Mouse (Mus musculus): ENCODE measurements around the gene Map2k2. TPM values are rescaled to one million over a fixed set of nuclear protein-coding genes. Genes with fewer than 3 reads are reported as not detected.

The Map2k2 gene
- total and polyA plus RNA-seq, 3 experiments: 147 to 212 TPM; not detected in 1

GRCm38 (mm10) chr10:81143845-81144437 lies 38.2 kb downstream of the Map2k2 start (continued):
- TF ChIP-seq ETS1 (IDR thresholded peaks at IDR 0.05; ENCODE audit: low read depth, low read length): no peak

DNA sequence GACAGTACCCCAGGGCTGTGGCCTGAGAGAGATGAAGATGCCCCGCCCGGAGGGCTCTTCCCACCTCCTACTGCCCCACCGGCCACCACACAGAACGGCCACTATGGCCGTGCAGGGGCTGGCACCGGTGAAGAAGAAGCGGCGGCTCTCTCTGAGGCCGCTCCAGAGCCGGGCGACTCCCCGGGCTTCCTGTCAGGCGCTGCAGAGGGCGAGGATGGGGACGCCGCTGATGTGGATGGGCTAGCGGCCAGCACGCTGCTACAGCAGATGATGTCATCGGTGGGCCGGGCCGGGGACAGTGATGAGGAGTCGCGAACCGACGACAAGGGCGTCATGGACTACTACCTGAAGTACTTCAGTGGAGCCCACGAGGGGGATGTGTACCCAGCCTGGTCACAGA lies 39.0 kb downstream of the Map2k2 start:
- H3K79me2 ChIP-seq (ENCODE audit: control insufficient read depth, insufficient read depth, low read length, poor library complexity): peaks cover 73% of the 10 kb centered on the region
- H3K4me1 ChIP-seq (ENCODE audit: control insufficient read depth in 1 of 2, insufficient read depth in 2 of 2, low read length in 2 of 2): 0 out of 4 replicates have a peak, but pooled peaks cover 0 to 2% of the 10 kb centered on the region in 2 experiments
- H3K4me3 ChIP-seq (ENCODE audit: control insufficient read depth in 1 of 2, insufficient read depth in 1 of 2, low read depth in 2 of 2, low read length in 2 of 2): no peak overlapping the region
- no peak overlapping the region for H3K27ac ChIP-seq (ENCODE audit: control insufficient read depth, low read depth, low read length)
- H3K27me3 ChIP-seq (ENCODE audit: control insufficient read depth in 1 of 2, insufficient read depth in 2 of 2, low read length in 2 of 2): no peaks in the 10 kb centered on the region
- no peak overlapping the region for H3K9ac ChIP-seq (ENCODE audit: control insufficient read depth, low read depth, low read length, poor library complexity, severe bottlenecking)
- peaks cover 5 to 17% of the 10 kb centered on the region in 2 experiments for H3K36me3 ChIP-seq (ENCODE audit: control insufficient read depth in 1 of 2, insufficient read depth in 2 of 2, low read length in 2 of 2)
- TF ChIP-seq CHD1 (IDR thresholded peaks at IDR 0.05; ENCODE audit: low read depth, low read length) (no peak), KAT2A (conservative IDR thresholded peaks at IDR 0.05; ENCODE audit: low read depth, low read length) (no peak), ELF1 (IDR thresholded peaks at IDR 0.05; ENCODE audit: low read depth, low read length) (no peak), GABPA (IDR thresholded peaks at IDR 0.05; ENCODE audit: low read depth, low read length) (no peak), POLR2AphosphoS5 (IDR thresholded peaks at IDR 0.05; ENCODE audit: borderline replicate concordance, low read depth, low read length) (no peak), BHLHE40 (IDR thresholded peaks at IDR 0.05; ENCODE audit: borderline replicate concordance, low read depth, low read length) (no peak), MAZ (IDR thresholded peaks at IDR 0.05; ENCODE audit: low read depth, low read length) (no peak), E2F4 (IDR thresholded peaks at IDR 0.05; ENCODE audit: borderline replicate concordance, low read depth, low read length) (no peak), MYB (IDR thresholded peaks at IDR 0.05; ENCODE audit: low read depth, low read length) (no peak)
- DNase-seq (ENCODE audit: low read depth, low spot score): no peak
- H3K9me3 ChIP-seq (replicated peaks; ENCODE audit: insufficient read depth, low read length): no peaks in the 10 kb centered on the region

DNA sequence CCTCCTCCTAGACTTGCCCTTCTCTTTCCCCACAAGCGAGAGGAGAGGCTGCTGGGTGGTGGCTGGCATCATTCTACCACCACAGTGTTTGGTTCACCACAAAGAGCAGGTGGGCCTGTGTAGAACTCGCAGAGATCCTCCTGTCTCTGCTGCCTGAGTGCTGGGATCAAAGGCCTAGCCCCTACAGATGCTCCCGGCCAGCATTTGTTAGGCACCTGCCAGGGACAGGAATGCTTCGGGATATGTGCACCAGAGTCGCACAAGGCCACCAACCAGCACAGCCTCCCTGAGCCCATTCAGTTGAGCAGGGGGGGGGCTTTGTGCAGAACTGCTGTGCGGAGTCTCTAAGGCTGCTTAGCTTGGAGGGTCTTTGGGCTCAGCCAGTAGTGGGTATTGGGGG lies 39.6 kb downstream of the Map2k2 start:
- Histone ChIP-seq H3K9me3 (replicated peaks; ENCODE audit: insufficient read depth, low read length) (no peaks in the 10 kb centered on the region), H3K9ac (ENCODE audit: control insufficient read depth, low read depth, low read length, poor library complexity, severe bottlenecking) (no peak overlapping the region), H3K4me1 (ENCODE audit: control insufficient read depth in 1 of 2, insufficient read depth in 2 of 2, low read length in 2 of 2) (0 out of 4 replicates have a peak, but pooled peaks cover 0 to 2% of the 10 kb centered on the region in 2 experiments), H3K79me2 (ENCODE audit: control insufficient read depth, insufficient read depth, low read length, poor library complexity) (peaks cover 70% of the 10 kb centered on the region), H3K36me3 (ENCODE audit: control insufficient read depth in 1 of 2, insufficient read depth in 2 of 2, low read length in 2 of 2) (peaks cover 5 to 17% of the 10 kb centered on the region in 2 experiments), H3K27ac (ENCODE audit: control insufficient read depth, low read depth, low read length) (no peak overlapping the region), H3K4me3 (ENCODE audit: control insufficient read depth in 1 of 2, insufficient read depth in 1 of 2, low read depth in 2 of 2, low read length in 2 of 2) (no peak overlapping the region), H3K27me3 (ENCODE audit: control insufficient read depth in 1 of 2, insufficient read depth in 2 of 2, low read length in 2 of 2) (no peaks in the 10 kb centered on the region)
- TF ChIP-seq ZNF384 (IDR thresholded peaks at IDR 0.05; ENCODE audit: low read depth, low read length): no peak
- TF ChIP-seq USF2 (IDR thresholded peaks at IDR 0.05; ENCODE audit: borderline replicate concordance in 1 of 2, insufficient read depth in 1 of 2, low read depth in 1 of 2, low read length in 2 of 2): no peak
- TF ChIP-seq ELF1 (IDR thresholded peaks at IDR 0.05; ENCODE audit: low read depth, low read length): no peak
- no peak for TF ChIP-seq TBP (IDR thresholded peaks at IDR 0.05; ENCODE audit: low read depth, low read length)
- TF ChIP-seq SMC3 (IDR thresholded peaks at IDR 0.05; ENCODE audit: low read depth, low read length): no peak
- no peak for TF ChIP-seq KAT2A (conservative IDR thresholded peaks at IDR 0.05; ENCODE audit: low read depth, low read length)
- no peak for TF ChIP-seq CHD2 (IDR thresholded peaks at IDR 0.05; ENCODE audit: low read length)
- TF ChIP-seq NRF1 (IDR thresholded peaks at IDR 0.05; ENCODE audit: insufficient read depth, low read depth, low read length, poor library complexity, severe bottlenecking): no peak
- TF ChIP-seq TCF12 (IDR thresholded peaks at IDR 0.05; ENCODE audit: low read depth, low read length): no peak
- no peak for DNase-seq (ENCODE audit: low read depth, low spot score)

Measured in MEL (cell line).